Comparison of ENCODE assay signal across 24 mouse cellular contexts in genomic region chr17:58201148-58201547, GRCm38 (mm10).
"Had no signal": no experiment of that assay in that cellular context is flagged by ENCODE, and none has a peak within 500 bp of the region (broad histone marks: within the 10 kb centered on the region; RNA-seq: fewer than 3 reads in every experiment).

No protein-coding gene starts in this region.

- H3K27me3 ChIP-seq: forebrain, embryonic 15.5 days; heart, embryonic 13.5 days; heart, embryonic 15.5 days; hindbrain, embryonic 13.5 days; limb, embryonic 13.5 days; limb, embryonic 15.5 days; liver, embryonic 12.5 days had no signal

- H3K4me2 ChIP-seq: forebrain, embryonic 15.5 days; heart, embryonic 11.5 days; heart, embryonic 13.5 days; heart, embryonic 15.5 days; hindbrain, embryonic 13.5 days; limb, embryonic 13.5 days; limb, embryonic 15.5 days; liver, embryonic 12.5 days had no signal

- H3K36me3 ChIP-seq: forebrain, embryonic 15.5 days; heart, embryonic 13.5 days; heart, embryonic 15.5 days; hindbrain, embryonic 13.5 days; limb, embryonic 13.5 days; limb, embryonic 15.5 days; liver, embryonic 12.5 days had no signal

- H3K4me1 ChIP-seq: forebrain, embryonic 15.5 days; heart, embryonic 13.5 days; heart, embryonic 15.5 days; hindbrain, embryonic 13.5 days; limb, embryonic 13.5 days; limb, embryonic 15.5 days; liver, embryonic 12.5 days had no signal

- DNase-seq: forebrain, postnatal 0 days; gastrocnemius, postnatal 14 days; gastrocnemius, postnatal 36 days; heart, adult 11 months; heart, adult 2 months; heart, postnatal 14 days; heart, postnatal 36 days; kidney, adult 11 months; kidney, postnatal 14 days; layer of hippocampus, adult 9-11 months; left cerebral cortex, postnatal 4 days had no signal

- H3K9me3 ChIP-seq: forebrain, embryonic 15.5 days; heart, embryonic 13.5 days; heart, embryonic 15.5 days; hindbrain, embryonic 13.5 days; limb, embryonic 13.5 days; limb, embryonic 15.5 days; liver, embryonic 12.5 days had no signal

- H3K27ac ChIP-seq: forebrain, embryonic 15.5 days; heart, adult 2 months; heart, embryonic 13.5 days; heart, embryonic 15.5 days; hindbrain, embryonic 13.5 days; kidney, postnatal 0 days; left cerebral cortex, adult 2 months; limb, embryonic 13.5 days; limb, embryonic 15.5 days; liver, embryonic 12.5 days; liver, embryonic 14.5 days had no signal

- ATAC-seq: forebrain, embryonic 15.5 days; forebrain, postnatal 0 days; hindbrain, embryonic 16.5 days; inflammation-experienced regulatory T-cells, adult 6 months; liver, embryonic 12.5 days had no signal

- H3K4me3 ChIP-seq: forebrain, embryonic 15.5 days; heart, adult 2 months; heart, embryonic 13.5 days; heart, embryonic 15.5 days; hindbrain, embryonic 13.5 days; left cerebral cortex, adult 2 months; limb, embryonic 13.5 days; limb, embryonic 15.5 days; liver, embryonic 12.5 days had no signal

- H3K9ac ChIP-seq: forebrain, embryonic 15.5 days; forebrain, postnatal 0 days; heart, embryonic 13.5 days; heart, embryonic 15.5 days; hindbrain, embryonic 13.5 days; limb, embryonic 13.5 days; limb, embryonic 15.5 days; liver, embryonic 12.5 days; liver, embryonic 14.5 days had no signal
